Mouse (Mus musculus) E14TG2a.4 (cell line): Measurements from ENCODE around the gene Rhbdd1.

Experiments
- H3K27me3 ChIP-seq: 2 replicates; pipeline ENCODE4 v1.6.1; 2014; ENCODE audit warnings: low read length, control low read depth; ENCODE audit not compliant: insufficient read depth
- H3K36me3 ChIP-seq: 2 replicates; pipeline ENCODE4 v1.6.1; 2014; ENCODE audit warnings: low read length, control low read depth; ENCODE audit not compliant: insufficient read depth
- H3K4me1 ChIP-seq: replicated peaks from 2 replicates; pipeline ENCODE4 v1.6.1; 2014; ENCODE audit warnings: low read depth, low read length, control low read depth
- H3K4me3 ChIP-seq: replicated peaks from 2 replicates; pipeline ENCODE4 v1.5.1; 2014; ENCODE audit warnings: mild to moderate bottlenecking, low read length
- H3K9me3 ChIP-seq: 2 replicates; pipeline ENCODE4 v1.6.1; 2014; ENCODE audit warnings: low read length, control low read depth
- CTCF ChIP-seq: conservative IDR thresholded peaks from 2 replicates; pipeline ENCODE4 v1.5.1; 2014; ENCODE audit warnings: low read length
- NANOG ChIP-seq: IDR thresholded peaks from 2 replicates; pipeline ENCODE4 v1.6.1; 2014; ENCODE audit warnings: borderline replicate concordance, low read length, mixed read lengths
- POU5F1 ChIP-seq: IDR thresholded peaks from 2 replicates; pipeline ENCODE4 v1.6.1; 2014; ENCODE audit warnings: low read length, borderline replicate concordance

Gene Rhbdd1

GRCm38 (mm10) chr1:82410548-82410947 lies 94.3 kb downstream of the Rhbdd1 start:
- Histone ChIP-seq H3K4me3 (no peak overlapping the region), H3K4me1 (no peaks in the 10 kb centered on the region), H3K36me3 (no peaks in the 10 kb centered on the region), H3K9me3 (no peaks in the 10 kb centered on the region), H3K27me3 (no peaks in the 10 kb centered on the region)
- TF ChIP-seq CTCF: no peak
- TF ChIP-seq NANOG: no peak
- no peak for TF ChIP-seq POU5F1

GRCm38 (mm10) chr1:82411521-82411920 lies 95.3 kb downstream of the Rhbdd1 start:
- H3K9me3 ChIP-seq: no peaks in the 10 kb centered on the region
- no peak for TF ChIP-seq NANOG
- no peak for TF ChIP-seq CTCF
- TF ChIP-seq POU5F1: no peak
- H3K4me1 ChIP-seq: no peaks in the 10 kb centered on the region
- H3K36me3 ChIP-seq: no peaks in the 10 kb centered on the region
- no peak overlapping the region for H3K4me3 ChIP-seq
- no peaks in the 10 kb centered on the region for H3K27me3 ChIP-seq

- H3K9me3 ChIP-seq: no peaks in the 10 kb centered on the region
- TF ChIP-seq POU5F1 (no peak), NANOG (no peak), CTCF (no peak)
- H3K4me3 ChIP-seq: no peak overlapping the region
- no peaks in the 10 kb centered on the region for H3K27me3 ChIP-seq
- H3K36me3 ChIP-seq: no peaks in the 10 kb centered on the region
- H3K4me1 ChIP-seq: no peaks in the 10 kb centered on the region
Measured at GRCm38 (mm10) chr1:82412085-82412484, 95.8 kb downstream of the Rhbdd1 start.

GRCm38 (mm10) chr1:82414434-82415045 lies 98.3 kb downstream of the Rhbdd1 start:
- Histone ChIP-seq H3K4me1 (no peaks in the 10 kb centered on the region), H3K36me3 (no peaks in the 10 kb centered on the region), H3K4me3 (no peak overlapping the region), H3K27me3 (no peaks in the 10 kb centered on the region), H3K9me3 (no peaks in the 10 kb centered on the region)
- TF ChIP-seq NANOG (no peak), CTCF (no peak), POU5F1 (no peak)

- no peak for TF ChIP-seq POU5F1
- no peak for TF ChIP-seq NANOG
- TF ChIP-seq CTCF: no peak
- no peaks in the 10 kb centered on the region for H3K27me3 ChIP-seq
- H3K4me3 ChIP-seq: no peak overlapping the region
- H3K9me3 ChIP-seq: no peaks in the 10 kb centered on the region
- no peaks in the 10 kb centered on the region for H3K4me1 ChIP-seq
- no peaks in the 10 kb centered on the region for H3K36me3 ChIP-seq
Measured at GRCm38 (mm10) chr1:82415641-82416040, 99.4 kb downstream of the Rhbdd1 start.

- Histone ChIP-seq H3K27me3 (no peaks in the 10 kb centered on the region), H3K4me3 (no peak overlapping the region), H3K9me3 (no peaks in the 10 kb centered on the region), H3K4me1 (no peaks in the 10 kb centered on the region; the same call in 1 of the 2 replicates), H3K36me3 (no peaks in the 10 kb centered on the region)
- TF ChIP-seq CTCF (no peak), NANOG (no peak), POU5F1 (no peak)
Measured at GRCm38 (mm10) chr1:82427729-82428128, 111.5 kb downstream of the Rhbdd1 start.

- Histone ChIP-seq H3K27me3 (no peaks in the 10 kb centered on the region), H3K4me3 (no peak overlapping the region), H3K36me3 (no peaks in the 10 kb centered on the region), H3K4me1 (peaks cover 3% of the 10 kb centered on the region; the same call in 1 of the 2 replicates), H3K9me3 (no peaks in the 10 kb centered on the region)
- TF ChIP-seq NANOG: no peak
- no peak for TF ChIP-seq CTCF
- no peak for TF ChIP-seq POU5F1
Measured at GRCm38 (mm10) chr1:82429061-82429460, 112.8 kb downstream of the Rhbdd1 start.

GRCm38 (mm10) chr1:82432919-82433648 lies 116.8 kb downstream of the Rhbdd1 start:
- Histone ChIP-seq H3K27me3 (no peaks in the 10 kb centered on the region), H3K9me3 (no peaks in the 10 kb centered on the region), H3K4me1 (peaks cover 3% of the 10 kb centered on the region; the same call in 1 of the 2 replicates), H3K36me3 (no peaks in the 10 kb centered on the region), H3K4me3 (no peak overlapping the region)
- peak; percentile 31 for TF ChIP-seq CTCF
- no peak for TF ChIP-seq POU5F1

GRCm38 (mm10) chr1:82433649-82434005 lies 117.4 kb downstream of the Rhbdd1 start:
- peaks cover 3% of the 10 kb centered on the region; the same call in 1 of the 2 replicates for H3K4me1 ChIP-seq

More at GRCm38 (mm10) chr1:82433649-82434005, 117.4 kb downstream of the Rhbdd1 start:
- TF ChIP-seq NANOG (no peak), POU5F1 (no peak), CTCF (no peak)
- no peak overlapping the region for H3K4me3 ChIP-seq
- no peaks in the 10 kb centered on the region for H3K27me3 ChIP-seq
- H3K9me3 ChIP-seq: no peaks in the 10 kb centered on the region
- H3K36me3 ChIP-seq: no peaks in the 10 kb centered on the region
